Mouse (Mus musculus): ENCODE data around the gene Mars. TPM values are rescaled to one million over a fixed set of nuclear protein-coding genes. Genes with fewer than 3 reads are reported as not detected.

Gene Mars
- total and polyA plus RNA-seq, 3 experiments, result 143 to 224 (median 161) TPM

GRCm38 (mm10) chr10:127322178-127322577 lies 10.6 kb upstream of the Mars start:
- Histone ChIP-seq H3K4me3 (replicated peaks in 1 of 3; ENCODE audit: low read depth in 2 of 3, low read length in 2 of 3, poor library complexity in 1 of 3) (no peak overlapping the region), H3K27me3 (replicated peaks) (no peaks in the 10 kb centered on the region), H3K36me3 (replicated peaks in 1 of 2; ENCODE audit: control insufficient read depth in 1 of 2, insufficient read depth in 1 of 2, low read length in 1 of 2) (peaks cover 14 to 20% of the 10 kb centered on the region in 2 experiments), H3K79me2 (replicated peaks; ENCODE audit: control insufficient read depth, extremely low read depth, insufficient read depth, poor library complexity, severe bottlenecking) (no peaks in the 10 kb centered on the region), H3K9me3 (replicated peaks; ENCODE audit: low read length) (no peaks in the 10 kb centered on the region), H3K4me1 (ENCODE audit: control insufficient read depth in 1 of 2, insufficient read depth in 2 of 2) (peaks cover 5 to 36% of the 10 kb centered on the region in 2 experiments), H3K9ac (ENCODE audit: insufficient read depth, low read depth) (no peak overlapping the region), H3K27ac (ENCODE audit: insufficient read depth, low read depth) (no peak overlapping the region), H3K4me2 (ENCODE audit: insufficient read depth, low read depth, poor library complexity, severe bottlenecking) (no peak overlapping the region)
- dilution Hi-C loops (cut with MboI; ENCODE audit: extremely low pct_ligation_motif_present, extremely low pct_unique_long_range_greater_than_20kb, low sequenced_read_pairs) (no loop called here), in situ Hi-C loops (cut with MboI; ENCODE audit: low pct_ligation_motif_present, low pct_unique_long_range_greater_than_20kb, low sequenced_read_pairs) (no loop called here)
- no peak for TF ChIP-seq SIN3A (IDR thresholded peaks at IDR 0.05; ENCODE audit: low read length)
- no peak for TF ChIP-seq CTCF (conservative IDR thresholded peaks at IDR 0.05 in 1 of 2, IDR thresholded peaks at IDR 0.05 in 1 of 2; ENCODE audit: low read depth in 2 of 2, low read length in 2 of 2)
- no peak for TF ChIP-seq ZMIZ1 (IDR thresholded peaks at IDR 0.05; ENCODE audit: low read depth, low read length)
- no peak for TF ChIP-seq USF2 (conservative IDR thresholded peaks at IDR 0.05; ENCODE audit: low read depth, low read length)
- no peak for DNase-seq (ENCODE audit: extremely low read depth)

- dilution Hi-C loops (cut with MboI; ENCODE audit: extremely low pct_ligation_motif_present, extremely low pct_unique_long_range_greater_than_20kb, low sequenced_read_pairs), result no loop called here
- 0 out of 2 replicates have a peak within 1 kb of the TSS, but pooled peaks have one; percentile 97 for H3K4me2 ChIP-seq (ENCODE audit: insufficient read depth, low read depth, poor library complexity, severe bottlenecking)
Measured at GRCm38 (mm10) chr10:127321621-127322020, 10.0 kb upstream of the Mars start, which contains the start of gene Arhgap9. Gene Arhgap9 (plus strand): TSS chr10:127321964.

GRCm38 (mm10) chr10:127319969-127320368 lies 8.4 kb upstream of the Mars start:
- dilution Hi-C loops (cut with MboI; ENCODE audit: extremely low pct_ligation_motif_present, extremely low pct_unique_long_range_greater_than_20kb, low sequenced_read_pairs) (no loop called here), in situ Hi-C loops (cut with MboI; ENCODE audit: low pct_ligation_motif_present, low pct_unique_long_range_greater_than_20kb, low sequenced_read_pairs) (no loop called here)
- Histone ChIP-seq H3K9ac (ENCODE audit: insufficient read depth, low read depth) (no peak overlapping the region), H3K9me3 (replicated peaks; ENCODE audit: low read length) (no peaks in the 10 kb centered on the region), H3K27ac (ENCODE audit: insufficient read depth, low read depth) (no peak overlapping the region), H3K79me2 (replicated peaks; ENCODE audit: control insufficient read depth, extremely low read depth, insufficient read depth, poor library complexity, severe bottlenecking) (no peaks in the 10 kb centered on the region), H3K36me3 (replicated peaks in 1 of 2; ENCODE audit: control insufficient read depth in 1 of 2, insufficient read depth in 1 of 2, low read length in 1 of 2) (no peaks in the 10 kb centered on the region), H3K4me1 (ENCODE audit: control insufficient read depth in 1 of 2, insufficient read depth in 2 of 2) (peaks cover 5 to 25% of the 10 kb centered on the region in 2 experiments), H3K27me3 (replicated peaks) (no peaks in the 10 kb centered on the region), H3K4me2 (ENCODE audit: insufficient read depth, low read depth, poor library complexity, severe bottlenecking) (no peak overlapping the region), H3K4me3 (replicated peaks in 1 of 3; ENCODE audit: low read depth in 2 of 3, low read length in 2 of 3, poor library complexity in 1 of 3) (no peak overlapping the region)
- TF ChIP-seq MEF2A (IDR thresholded peaks at IDR 0.05; ENCODE audit: borderline replicate concordance, low read depth, low read length) (no peak), GABPA (IDR thresholded peaks at IDR 0.05; ENCODE audit: insufficient replicate concordance, low read depth, low read length) (no peak), ZMIZ1 (IDR thresholded peaks at IDR 0.05; ENCODE audit: low read depth, low read length) (no peak), MAX (IDR thresholded peaks at IDR 0.05; ENCODE audit: low read length) (no peak), MAZ (IDR thresholded peaks at IDR 0.05; ENCODE audit: low read depth, low read length) (no peak), JUN (IDR thresholded peaks at IDR 0.05; ENCODE audit: insufficient read depth, low read depth, low read length) (no peak), TCF12 (IDR thresholded peaks at IDR 0.05; ENCODE audit: low read depth, low read length) (no peak), MXI1 (IDR thresholded peaks at IDR 0.05; ENCODE audit: low read depth, low read length) (no peak), POLR2A (IDR thresholded peaks at IDR 0.05; ENCODE audit: low read depth, low read length) (no peak), POLR2AphosphoS2 (IDR thresholded peaks at IDR 0.05; ENCODE audit: low read depth, low read length) (no peak), HCFC1 (IDR thresholded peaks at IDR 0.05; ENCODE audit: low read depth, low read length) (no peak), PAX5 (IDR thresholded peaks at IDR 0.05; ENCODE audit: low read length) (no peak)
- no peak for DNase-seq (ENCODE audit: extremely low read depth)

More at GRCm38 (mm10) chr10:127321621-127322020, 10.0 kb upstream of the Mars start, which contains the start of gene Arhgap9:
- TF ChIP-seq JUN (IDR thresholded peaks at IDR 0.05; ENCODE audit: insufficient read depth, low read depth, low read length), result no peak
- TF ChIP-seq MAX (IDR thresholded peaks at IDR 0.05; ENCODE audit: low read length), result no peak
- TF ChIP-seq USF1 (IDR thresholded peaks at IDR 0.05; ENCODE audit: low read depth, low read length), result no peak
- no peak for TF ChIP-seq TCF12 (IDR thresholded peaks at IDR 0.05; ENCODE audit: low read depth, low read length)
- no peak for TF ChIP-seq IRF4 (IDR thresholded peaks at IDR 0.05; ENCODE audit: low read depth, low read length)
- no peak for TF ChIP-seq HCFC1 (IDR thresholded peaks at IDR 0.05; ENCODE audit: low read depth, low read length)
- no peak for TF ChIP-seq ZKSCAN1 (IDR thresholded peaks at IDR 0.05; ENCODE audit: borderline replicate concordance, low read depth, low read length)
- TF ChIP-seq ZMIZ1 (IDR thresholded peaks at IDR 0.05; ENCODE audit: low read depth, low read length), result no peak
- no peak for TF ChIP-seq CHD1 (IDR thresholded peaks at IDR 0.05; ENCODE audit: low read depth, low read length)
- no peak for TF ChIP-seq NRF1 (IDR thresholded peaks at IDR 0.05; ENCODE audit: low read depth, low read length)
- TF ChIP-seq POLR2AphosphoS2 (IDR thresholded peaks at IDR 0.05; ENCODE audit: low read depth, low read length), result no peak
- no peak for TF ChIP-seq PAX5 (IDR thresholded peaks at IDR 0.05; ENCODE audit: low read length)
- TF ChIP-seq TBP (conservative IDR thresholded peaks at IDR 0.05; ENCODE audit: low read depth, low read length), result no peak
- TF ChIP-seq RAD21 (IDR thresholded peaks at IDR 0.05; ENCODE audit: low read depth, low read length), result no peak
- TF ChIP-seq GABPA (IDR thresholded peaks at IDR 0.05; ENCODE audit: insufficient replicate concordance, low read depth, low read length), result no peak
- no peak for TF ChIP-seq NELFE (IDR thresholded peaks at IDR 0.05; ENCODE audit: low read depth, low read length)
- TF ChIP-seq MXI1 (IDR thresholded peaks at IDR 0.05; ENCODE audit: low read depth, low read length), result no peak
- no peak for TF ChIP-seq KAT2A (IDR thresholded peaks at IDR 0.05; ENCODE audit: insufficient replicate concordance, low read length)
- TF ChIP-seq CHD2 (IDR thresholded peaks at IDR 0.05; ENCODE audit: low read length), result no peak
- no peak for TF ChIP-seq ZC3H11A (IDR thresholded peaks at IDR 0.05; ENCODE audit: low read depth, low read length)
- no peaks in the 10 kb centered on the region for H3K27me3 ChIP-seq (replicated peaks)
- H3K4me3 ChIP-seq (replicated peaks in 1 of 3; ENCODE audit: low read depth in 2 of 3, low read length in 2 of 3, poor library complexity in 1 of 3), result peak within 1 kb of the TSS in 2 of 3 experiments; percentile 58 to 75
- no peak within 1 kb of the TSS for H3K9ac ChIP-seq (ENCODE audit: insufficient read depth, low read depth)
- no peaks in the 10 kb centered on the region for H3K9me3 ChIP-seq (replicated peaks; ENCODE audit: low read length)
- in situ Hi-C loops (cut with MboI; ENCODE audit: low pct_ligation_motif_present, low pct_unique_long_range_greater_than_20kb, low sequenced_read_pairs), result no loop called here
- H3K79me2 ChIP-seq (replicated peaks; ENCODE audit: control insufficient read depth, extremely low read depth, insufficient read depth, poor library complexity, severe bottlenecking), result no peaks in the 10 kb centered on the region
- no peak for DNase-seq (ENCODE audit: extremely low read depth)
- H3K36me3 ChIP-seq (replicated peaks in 1 of 2; ENCODE audit: control insufficient read depth in 1 of 2, insufficient read depth in 1 of 2, low read length in 1 of 2), result peaks cover 10 to 14% of the 10 kb centered on the region in 2 experiments
- H3K27ac ChIP-seq (ENCODE audit: insufficient read depth, low read depth), result no peak within 1 kb of the TSS
- H3K4me1 ChIP-seq (ENCODE audit: control insufficient read depth in 1 of 2, insufficient read depth in 2 of 2), result peaks cover 5 to 36% of the 10 kb centered on the region in 2 experiments

Data from CH12.LX (cell line).